In the genomic region with DNA sequence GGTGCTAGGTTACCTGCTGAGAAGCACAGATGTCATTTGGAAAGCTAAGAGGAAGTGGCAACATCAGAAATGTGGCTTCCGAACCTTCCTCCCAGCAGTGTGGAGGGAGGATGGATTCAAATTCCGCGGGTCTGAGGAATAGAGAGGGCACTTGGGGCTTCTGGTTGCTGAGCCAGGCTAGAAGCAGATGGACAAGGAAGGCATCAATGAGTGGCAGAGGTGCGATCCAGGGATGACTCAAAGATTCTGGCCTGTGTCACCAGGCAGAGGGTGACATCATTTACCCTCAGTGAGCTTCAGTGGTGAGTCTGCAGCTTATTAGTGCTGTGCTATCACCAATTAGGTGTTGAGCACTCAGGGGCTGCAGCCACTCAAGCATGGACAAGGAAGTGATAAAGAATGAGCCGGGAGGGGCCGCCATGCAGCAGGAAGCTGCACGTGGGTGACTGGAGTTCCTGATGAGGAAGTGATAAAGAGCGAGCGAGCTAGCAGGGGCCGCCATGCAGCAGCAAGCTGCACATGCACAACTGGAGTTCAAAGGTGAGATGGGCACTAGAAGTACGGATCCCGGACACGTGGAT, we compare ENCODE assay signal across 8 mouse cellular contexts. TPM values are rescaled to one million over a fixed set of nuclear protein-coding genes. Genes with fewer than 3 reads are reported as not detected.
A peak's percentile ranks its signal among the peaks of the same experiment; 100 is the strongest.
DNase-seq lines count a peak whose midpoint lies in the region; ATAC-seq and TF ChIP-seq lines count a peak whose summit lies in the region.

No protein-coding gene starts in this region.

- H3K27ac ChIP-seq in kidney, embryonic 15.5 days, result peak overlapping the region; percentile 51; the same call in 1 of the 2 replicates
- 0 out of 2 replicates have a peak overlapping the region, but pooled peaks have one; percentile 10 for H3K27ac ChIP-seq in liver, adult 2 months (replicated peaks; ENCODE audit: insufficient read depth, low read depth, low read length)
- no peak overlapping the region for H3K27ac ChIP-seq in midbrain, embryonic 15.5 days

- no peak overlapping the region for H3K4me3 ChIP-seq in kidney, embryonic 15.5 days (replicated peaks)
- no peak overlapping the region for H3K4me3 ChIP-seq in liver, adult 2 months (ENCODE audit: insufficient read depth, low read depth, low read length)
- no peak overlapping the region for H3K4me3 ChIP-seq in midbrain, embryonic 15.5 days

- no peaks in the 10 kb centered on the region for H3K79me2 ChIP-seq in liver, adult 2 months (ENCODE audit: control insufficient read depth, insufficient read depth, low read length)

- H3K4me1 ChIP-seq in kidney, embryonic 15.5 days, result peaks cover 43% of the 10 kb centered on the region
- H3K4me1 ChIP-seq in liver, adult 2 months (ENCODE audit: control insufficient read depth, insufficient read depth, low read length), result peaks cover 4% of the 10 kb centered on the region
- no peaks in the 10 kb centered on the region for H3K4me1 ChIP-seq in midbrain, embryonic 15.5 days

- ATAC-seq in kidney, embryonic 15.5 days (replicated peaks; ENCODE audit: low FRiP score), result 0 out of 2 replicates have a peak, but pooled peaks have one; percentile 22
- ATAC-seq in activated CD4-positive, CD25-positive, alpha-beta regulatory T cell, adult 4 months, result no peak
- no peak for ATAC-seq in midbrain, embryonic 15.5 days (replicated peaks)

- no peak for TF ChIP-seq POLR2A in liver, adult 2 months (IDR thresholded peaks at IDR 0.05; ENCODE audit: extremely low read depth, insufficient read depth, low read length)

- no peaks in the 10 kb centered on the region for H3K9me3 ChIP-seq in kidney, embryonic 15.5 days (replicated peaks)
- no peaks in the 10 kb centered on the region for H3K9me3 ChIP-seq in midbrain, embryonic 15.5 days

- DNase-seq in kidney, adult 9 months, result no peak
- DNase-seq in c-Kit-positive CD71-negative TER-119-negative erythroid progenitor cells, embryonic 14.5 days (ENCODE audit: low read depth), result peak; percentile 68
- DNase-seq in liver, adult 2 months (ENCODE audit: extremely low read depth, low read depth, low spot score), result no peak
- DNase-seq in spleen, postnatal 36 days (ENCODE audit: low spot score in 2 of 2), result peak; percentile 85 to 86
- DNase-seq in layer of hippocampus, adult 18-20 months (ENCODE audit: low spot score in 2 of 2), result no peak

- H3K9ac ChIP-seq in kidney, embryonic 15.5 days, result no peak overlapping the region
- H3K9ac ChIP-seq in liver, adult 2 months (ENCODE audit: low read depth, low read length), result no peak overlapping the region
- no peak overlapping the region for H3K9ac ChIP-seq in midbrain, embryonic 15.5 days

- H3K27me3 ChIP-seq in kidney, embryonic 15.5 days, result no peaks in the 10 kb centered on the region; the same call in 1 of the 2 replicates
- no peaks in the 10 kb centered on the region for H3K27me3 ChIP-seq in liver, adult 2 months (ENCODE audit: control insufficient read depth, insufficient read depth, low read length)
- no peaks in the 10 kb centered on the region for H3K27me3 ChIP-seq in midbrain, embryonic 15.5 days (replicated peaks)

- TF ChIP-seq CTCF in liver, adult 2 months (IDR thresholded peaks at IDR 0.05; ENCODE audit: low read depth, low read length), result no peak

- WGBS in kidney, embryonic 15.5 days, result 46% methylated on average over 13 of the region's 13 CpGs
- WGBS in liver, adult 2 months, result 70% methylated on average over 13 of the region's 13 CpGs
- WGBS in midbrain, embryonic 15.5 days, result 69% methylated on average over 13 of the region's 13 CpGs

- H3K36me3 ChIP-seq in kidney, embryonic 15.5 days, result no peaks in the 10 kb centered on the region
- H3K36me3 ChIP-seq in liver, adult 2 months (ENCODE audit: control insufficient read depth, insufficient read depth, low read length), result no peaks in the 10 kb centered on the region
- H3K36me3 ChIP-seq in midbrain, embryonic 15.5 days (replicated peaks), result no peaks in the 10 kb centered on the region

- peak overlapping the region; percentile 25; the same call in 1 of the 2 replicates for H3K4me2 ChIP-seq in kidney, embryonic 15.5 days
- H3K4me2 ChIP-seq in midbrain, embryonic 15.5 days, result no peak overlapping the region

RNA-seq across cellular contexts. Expression of a gene that starts 42.8 kb away (rescaled TPM):
- 34.8 and 36.4 TPM in 2 replicates for polyA plus RNA-seq in kidney, embryonic 15.5 days (2015; fragmentation: Nextera tagmentation; extraction: Ambion mirVana)
- 26.8 and 30.5 TPM in 2 replicates for total RNA-seq in liver, adult 2 months (2014; rRNA removed)
- polyA plus RNA-seq in liver, adult 2 months (2012; rRNA removed), result 19.7 and 22.2 TPM in 2 replicates
- 1 to 10 TPM; 4.8 to 7.7 TPM for polyA plus RNA-seq in activated CD4-positive, CD25-positive, alpha-beta regulatory T cell, adult 4 months (2017; shearing (Covaris generic))
- 10 to 100 TPM; 15.2 to 15.3 TPM for total RNA-seq in layer of hippocampus, adult 18-20 months (2021)
- polyA plus RNA-seq in midbrain, embryonic 15.5 days (2015; fragmentation: Nextera tagmentation; extraction: Ambion mirVana), result 6.9 and 7.9 TPM in 2 replicates

Comparison
In these comparisons a context has a peak if more than half of its experiments do, and no peak if none do; other contexts are left out.
1. DNase-seq: peak in c-Kit-positive CD71-negative TER-119-negative erythroid progenitor cells, embryonic 14.5 days (single experiment) and spleen, postnatal 36 days (2 of 2); none in kidney, adult 9 months (single experiment), liver, adult 2 months (single experiment) and layer of hippocampus, adult 18-20 months (0 of 2).